Comparison of ENCODE assay signal across 32 mouse cellular contexts in genomic region chr10:109115013-109115627, GRCm38 (mm10).
"Had no signal": no experiment of that assay in that cellular context is flagged by ENCODE, and none has a peak within 500 bp of the region (broad histone marks: within the 10 kb centered on the region; RNA-seq: fewer than 3 reads in every experiment).

No protein-coding gene starts in this region.

- H3K9me3 ChIP-seq: limb, embryonic 10.5 days; limb, embryonic 12.5 days; limb, embryonic 13.5 days; limb, embryonic 15.5 days; liver, embryonic 12.5 days; liver, embryonic 13.5 days; liver, embryonic 15.5 days; lung, embryonic 15.5 days; megakaryocyte, embryonic 14.5 days; midbrain, embryonic 10.5 days; midbrain, embryonic 12.5 days; midbrain, embryonic 13.5 days; midbrain, embryonic 15.5 days; neural tube, embryonic 12.5 days had no signal

- DNase-seq: left cerebral cortex, postnatal 4 days; liver; liver, embryonic 13.5 days; liver, postnatal 0 days; lung, adult 18-20 months; lung, adult 2 months; lung, embryonic 14.5 days; lung, postnatal 10 days; lung, postnatal 14 days; lung, postnatal 36 days; lung, postnatal 4 days; midbrain, embryonic 14.5 days had no signal

- H3K27ac ChIP-seq: limb, embryonic 10.5 days; limb, embryonic 12.5 days; limb, embryonic 13.5 days; limb, embryonic 15.5 days; liver, embryonic 12.5 days; liver, embryonic 13.5 days; liver, embryonic 14.5 days; liver, embryonic 15.5 days; lung, embryonic 15.5 days; macrophage; midbrain, embryonic 10.5 days; midbrain, embryonic 12.5 days; midbrain, embryonic 13.5 days; midbrain, embryonic 15.5 days; neural tube, embryonic 12.5 days had no signal

- H3K9ac ChIP-seq: limb, embryonic 12.5 days; limb, embryonic 13.5 days; limb, embryonic 15.5 days; liver, embryonic 12.5 days; liver, embryonic 13.5 days; liver, embryonic 14.5 days; liver, embryonic 15.5 days; liver, postnatal 0 days; lung, embryonic 14.5 days; lung, embryonic 15.5 days; midbrain, embryonic 12.5 days; midbrain, embryonic 13.5 days; midbrain, embryonic 15.5 days; neural tube, embryonic 12.5 days had no signal

- H3K4me3 ChIP-seq: limb, embryonic 10.5 days; limb, embryonic 12.5 days; limb, embryonic 13.5 days; limb, embryonic 15.5 days; liver, embryonic 12.5 days; liver, embryonic 13.5 days; liver, embryonic 15.5 days; lung, embryonic 15.5 days; megakaryocyte, embryonic 14.5 days; midbrain, embryonic 10.5 days; midbrain, embryonic 12.5 days; midbrain, embryonic 13.5 days; midbrain, embryonic 15.5 days; myocyte; neural tube, embryonic 12.5 days had no signal

- H3K27me3 ChIP-seq: limb, embryonic 12.5 days; limb, embryonic 13.5 days; limb, embryonic 15.5 days; liver, embryonic 12.5 days; liver, embryonic 13.5 days; liver, embryonic 15.5 days; lung, embryonic 15.5 days; megakaryocyte, embryonic 14.5 days; midbrain, embryonic 12.5 days; midbrain, embryonic 13.5 days; midbrain, embryonic 15.5 days; neural tube, embryonic 12.5 days had no signal

- H3K36me3 ChIP-seq: limb, embryonic 10.5 days; limb, embryonic 12.5 days; limb, embryonic 13.5 days; limb, embryonic 15.5 days; liver, embryonic 12.5 days; liver, embryonic 13.5 days; liver, embryonic 15.5 days; lung, embryonic 15.5 days; midbrain, embryonic 10.5 days; midbrain, embryonic 12.5 days; midbrain, embryonic 13.5 days; midbrain, embryonic 15.5 days; neural tube, embryonic 12.5 days had no signal

- ATAC-seq: liver, embryonic 12.5 days; liver, postnatal 0 days; lung, postnatal 0 days; midbrain, embryonic 13.5 days; midbrain, embryonic 15.5 days; midbrain, embryonic 16.5 days had no signal

- H3K4me2 ChIP-seq: limb, embryonic 12.5 days; limb, embryonic 13.5 days; limb, embryonic 15.5 days; liver, embryonic 11.5 days; liver, embryonic 12.5 days; liver, embryonic 13.5 days; liver, embryonic 15.5 days; lung, embryonic 14.5 days; lung, embryonic 15.5 days; midbrain, embryonic 11.5 days; midbrain, embryonic 12.5 days; midbrain, embryonic 13.5 days; midbrain, embryonic 15.5 days; neural tube, embryonic 12.5 days had no signal

- H3K4me1 ChIP-seq: limb, embryonic 10.5 days; limb, embryonic 12.5 days; limb, embryonic 13.5 days; limb, embryonic 15.5 days; liver, embryonic 12.5 days; liver, embryonic 13.5 days; liver, embryonic 15.5 days; lung, embryonic 15.5 days; megakaryocyte, embryonic 14.5 days; midbrain, embryonic 10.5 days; midbrain, embryonic 12.5 days; midbrain, embryonic 13.5 days; midbrain, embryonic 15.5 days; neural tube, embryonic 12.5 days had no signal
